Comparison of ENCODE assay signal across 11 mouse cellular contexts in the genomic region with DNA sequence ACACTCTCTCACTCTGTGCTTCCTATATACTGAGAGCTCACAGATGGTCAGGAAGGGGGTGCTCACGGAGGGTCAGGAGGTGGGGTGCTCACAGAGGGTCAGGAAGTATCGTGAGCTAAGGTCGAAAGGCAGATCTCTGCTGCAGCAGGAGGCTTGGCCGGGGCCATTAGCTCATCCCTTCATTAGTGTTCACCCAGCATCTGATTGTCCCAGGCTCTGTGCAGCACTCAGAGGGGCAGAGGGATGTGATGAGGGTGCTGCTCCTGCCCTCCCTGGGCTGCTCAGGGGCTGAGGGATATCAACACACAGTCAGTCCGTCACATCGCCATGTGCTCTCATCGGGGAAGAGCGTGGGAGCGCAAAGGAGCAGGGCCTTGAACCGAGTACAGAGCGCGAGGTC. TPM values are rescaled to one million over a fixed set of nuclear protein-coding genes. Genes with fewer than 3 reads are reported as not detected.
DNase-seq lines count a peak whose midpoint lies in the region; ATAC-seq and TF ChIP-seq lines count a peak whose summit lies in the region.
"Had no signal": no experiment of that assay in that cellular context is flagged by ENCODE, and none has a peak within 500 bp of the region (broad histone marks: within the 10 kb centered on the region; RNA-seq: fewer than 3 reads in every experiment).

No protein-coding gene starts in this region.

- TF ChIP-seq CTCF in intestine, postnatal 0 days (IDR thresholded peaks at IDR 0.05; ENCODE audit: low read depth), result no peak

- DNase-seq in kidney, adult 18-20 months, result no peak
- DNase-seq in thymus, postnatal 14 days, result peak; percentile 30
- no peak for DNase-seq in thymus, postnatal 36 days
- no peak for DNase-seq in spleen, adult 12 weeks (ENCODE audit: low spot score)
- DNase-seq in thymus, postnatal 10 days (ENCODE audit: low spot score in 2 of 2), result no peak
- DNase-seq: adrenal gland, postnatal 10 days; cerebellum, adult 9-10 months had no signal

- H3K9me3 ChIP-seq in kidney, embryonic 14.5 days (ENCODE audit: control insufficient read depth, low read length), result no peaks in the 10 kb centered on the region
- H3K9me3 ChIP-seq in intestine, postnatal 0 days (ENCODE audit: control insufficient read depth), result no peaks in the 10 kb centered on the region
- H3K9me3 ChIP-seq: forebrain, embryonic 12.5 days had no signal

- H3K4me2 ChIP-seq in kidney, embryonic 14.5 days (replicated peaks; ENCODE audit: low read depth, low read length), result peak overlapping the region; percentile 34; the same call in 1 of the 2 replicates
- H3K4me2 ChIP-seq in intestine, postnatal 0 days (replicated peaks; ENCODE audit: low read depth), result no peak overlapping the region
- H3K4me2 ChIP-seq: forebrain, embryonic 12.5 days had no signal

- peak overlapping the region; percentile 63; the same call in 1 of the 2 replicates for H3K27ac ChIP-seq in kidney, embryonic 14.5 days (ENCODE audit: low read depth, low read length)
- peak overlapping the region; percentile 16; the same call in 1 of the 2 replicates for H3K27ac ChIP-seq in intestine, postnatal 0 days (ENCODE audit: low read depth, low read length)
- H3K27ac ChIP-seq: forebrain, embryonic 12.5 days had no signal

- no peak overlapping the region for H3K4me3 ChIP-seq in kidney, embryonic 14.5 days (ENCODE audit: low read length)
- no peak overlapping the region for H3K4me3 ChIP-seq in intestine, postnatal 0 days (ENCODE audit: low read depth, low read length)
- H3K4me3 ChIP-seq: forebrain, embryonic 12.5 days had no signal

- peak; percentile 25 for ATAC-seq in kidney, embryonic 14.5 days (ENCODE audit: low FRiP score, low TSS enrichment)
- no peak for ATAC-seq in intestine, postnatal 0 days
- no peak for ATAC-seq in inflammation-experienced regulatory T-cells, adult 6 months

- H3K27me3 ChIP-seq in kidney, embryonic 14.5 days (ENCODE audit: control insufficient read depth, insufficient read depth, low read length), result no peaks in the 10 kb centered on the region
- H3K27me3 ChIP-seq in intestine, postnatal 0 days (replicated peaks; ENCODE audit: control insufficient read depth, insufficient read depth, low read length), result no peaks in the 10 kb centered on the region
- H3K27me3 ChIP-seq: forebrain, embryonic 12.5 days had no signal

- peaks cover 69% of the 10 kb centered on the region for H3K4me1 ChIP-seq in kidney, embryonic 14.5 days (ENCODE audit: control insufficient read depth, insufficient read depth, low read length)
- peaks cover 16% of the 10 kb centered on the region for H3K4me1 ChIP-seq in intestine, postnatal 0 days (replicated peaks; ENCODE audit: control insufficient read depth, insufficient read depth, low read length)

- 41% methylated on average over 12 of the region's 12 CpGs for WGBS in kidney, embryonic 14.5 days
- 70% methylated on average over 12 of the region's 12 CpGs for WGBS in intestine, postnatal 0 days

- no peaks in the 10 kb centered on the region for H3K36me3 ChIP-seq in kidney, embryonic 14.5 days (ENCODE audit: control insufficient read depth, insufficient read depth, low read length)
- H3K36me3 ChIP-seq in intestine, postnatal 0 days (ENCODE audit: control insufficient read depth, insufficient read depth), result peaks cover 4% of the 10 kb centered on the region; the same call in 1 of the 2 replicates
- H3K36me3 ChIP-seq: forebrain, embryonic 12.5 days had no signal

- H3K9ac ChIP-seq in kidney, embryonic 14.5 days (ENCODE audit: low read depth, low read length), result peak overlapping the region; percentile 20; the same call in 1 of the 2 replicates
- no peak overlapping the region for H3K9ac ChIP-seq in intestine, postnatal 0 days (ENCODE audit: low read depth, low read length)
- H3K9ac ChIP-seq: forebrain, embryonic 12.5 days had no signal

RNA-seq across cellular contexts. Expression of a gene that starts 18.0 kb away (rescaled TPM):
- polyA plus RNA-seq in kidney, embryonic 14.5 days (2014; fragmentation: Nextera tagmentation; extraction: Ambion mirVana), result 21.9 and 22.4 TPM in 2 replicates
- polyA plus RNA-seq in intestine, postnatal 0 days (2015; fragmentation: Nextera tagmentation; extraction: Ambion mirVana), result 65.1 and 71.1 TPM in 2 replicates
- polyA plus RNA-seq in inflammation-experienced regulatory T-cells, adult 6 months (2017; shearing (Covaris generic)), result 10 to 100 TPM; 13.7 to 22.1 (median 16.7) TPM

RNA-seq across cellular contexts. Expression of a gene that starts 34.8 kb away (rescaled TPM):
- 1,879 and 2,111 TPM in 2 replicates for polyA plus RNA-seq in kidney, embryonic 14.5 days (2014; fragmentation: Nextera tagmentation; extraction: Ambion mirVana)
- 832 and 868 TPM in 2 replicates for polyA plus RNA-seq in intestine, postnatal 0 days (2015; fragmentation: Nextera tagmentation; extraction: Ambion mirVana)
- 1,000 to 10,000 TPM; 3,093 to 3,894 (median 3,885) TPM for polyA plus RNA-seq in inflammation-experienced regulatory T-cells, adult 6 months (2017; shearing (Covaris generic))

RNA-seq across cellular contexts. Expression of a gene that starts 39.9 kb away (rescaled TPM):
- 16.4 and 20.9 TPM in 2 replicates for polyA plus RNA-seq in kidney, embryonic 14.5 days (2014; fragmentation: Nextera tagmentation; extraction: Ambion mirVana)
- 5.0 and 6.4 TPM in 2 replicates for polyA plus RNA-seq in intestine, postnatal 0 days (2015; fragmentation: Nextera tagmentation; extraction: Ambion mirVana)
- polyA plus RNA-seq in inflammation-experienced regulatory T-cells, adult 6 months (2017; shearing (Covaris generic)), result 10 to 100 TPM; 12.0 to 18.5 (median 14.8) TPM

RNA-seq across cellular contexts. Expression of a gene that starts 40.6 kb away (rescaled TPM):
- 44.3 and 56.0 TPM in 2 replicates for polyA plus RNA-seq in kidney, embryonic 14.5 days (2014; fragmentation: Nextera tagmentation; extraction: Ambion mirVana)
- 9.3 and 9.6 TPM in 2 replicates for polyA plus RNA-seq in intestine, postnatal 0 days (2015; fragmentation: Nextera tagmentation; extraction: Ambion mirVana)
- 10 to 100 TPM; 24.7 to 36.4 (median 28.6) TPM for polyA plus RNA-seq in inflammation-experienced regulatory T-cells, adult 6 months (2017; shearing (Covaris generic))

RNA-seq across cellular contexts. Expression of a gene that starts 58.4 kb away (rescaled TPM):
- 0.46 and 0.57 TPM in 2 replicates for polyA plus RNA-seq in kidney, embryonic 14.5 days (2014; fragmentation: Nextera tagmentation; extraction: Ambion mirVana)
- 0.78 and 0.98 TPM in 2 replicates for polyA plus RNA-seq in intestine, postnatal 0 days (2015; fragmentation: Nextera tagmentation; extraction: Ambion mirVana)
- polyA plus RNA-seq in inflammation-experienced regulatory T-cells, adult 6 months (2017; shearing (Covaris generic)), result not detected
- polyA plus RNA-seq: forebrain, embryonic 12.5 days had no signal
